Mouse (Mus musculus) small intestine, adult 2 months (tissue): ENCODE measurements around the gene Synrg.

Experiments used
- CTCF ChIP-seq: fragments of 200-500 bp; IDR thresholded peaks from 2 replicates; pipeline ENCODE4 v1.5.1; 2012; ENCODE audit warnings: low read depth, mild to moderate bottlenecking, control low read depth, inconsistent platforms, low read length, moderate library complexity, mixed read lengths; ENCODE audit not compliant: insufficient replicate concordance, insufficient read length; ENCODE audit errors: extremely low read depth
- POLR2A ChIP-seq: fragments of 200-500 bp; IDR thresholded peaks from 2 replicates; pipeline ENCODE4 v1.6.1; 2012; ENCODE audit warnings: low read depth, mild to moderate bottlenecking, control low read depth, inconsistent platforms, low read length, moderate library complexity

- TF ChIP-seq POLR2A (no peak), CTCF (no peak)
Measured at GRCm38 (mm10) chr11:84068191-84069033, 104.2 kb downstream of the Synrg start.
